Mouse (Mus musculus): Measurements from ENCODE around the gene Nelfe.

- TF ChIP-seq CTCF (IDR thresholded peaks at IDR 0.05; ENCODE audit: control insufficient read depth, insufficient read depth, insufficient replicate concordance, low read depth, low read length): no peak
- TF ChIP-seq POLR2A (IDR thresholded peaks at IDR 0.05; ENCODE audit: control insufficient read depth, low read depth, low read length): no peak
Observed at GRCm38 (mm10) chr17:34897373-34898159, 47.4 kb downstream of the Nelfe start.
